ENCODE assay signal across 9 mouse cellular contexts in the genomic region with DNA sequence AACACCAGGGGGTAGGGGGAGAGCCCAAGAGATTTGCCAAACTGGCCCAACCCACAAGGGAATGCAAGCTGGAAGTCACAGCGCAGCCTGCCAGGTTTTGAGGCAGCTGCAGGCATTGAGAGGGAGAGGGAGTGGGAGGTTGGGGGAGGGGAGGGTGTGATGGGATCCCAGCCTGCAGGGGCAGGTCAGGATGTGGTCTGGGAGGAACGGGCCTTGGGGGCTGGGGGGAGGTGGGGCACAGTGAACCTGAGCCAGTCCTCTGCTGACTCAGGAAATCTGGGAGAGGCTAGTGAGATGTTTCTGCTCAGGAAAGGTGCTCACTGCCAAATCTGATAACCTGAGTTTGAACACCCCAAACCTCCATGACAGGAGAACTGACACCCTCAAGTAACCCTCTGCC. TPM values are rescaled to one million over a fixed set of nuclear protein-coding genes. Genes with fewer than 3 reads are reported as not detected.
DNase-seq lines count a peak whose midpoint lies in the region; ATAC-seq and TF ChIP-seq lines count a peak whose summit lies in the region.
"Had no signal": no experiment of that assay in that cellular context is flagged by ENCODE, and none has a peak within 500 bp of the region (broad histone marks: within the 10 kb centered on the region; RNA-seq: fewer than 3 reads in every experiment).

No protein-coding gene starts in this region.

- no peak for TF ChIP-seq CTCF in layer of hippocampus, adult 2 months (conservative IDR thresholded peaks at IDR 0.05)

- 0 out of 2 replicates have a peak, but pooled peaks cover 5% of the 10 kb centered on the region for H3K4me1 ChIP-seq in hindbrain, embryonic 15.5 days (replicated peaks)
- H3K4me1 ChIP-seq in hindbrain, embryonic 12.5 days, result peaks cover 5% of the 10 kb centered on the region

- H3K36me3 ChIP-seq in hindbrain, embryonic 15.5 days, result 0 out of 2 replicates have a peak, but pooled peaks cover 8% of the 10 kb centered on the region
- H3K36me3 ChIP-seq in hindbrain, embryonic 12.5 days, result peaks cover 21% of the 10 kb centered on the region

- H3K4me3 ChIP-seq in hindbrain, embryonic 15.5 days, result no peak overlapping the region
- no peak overlapping the region for H3K4me3 ChIP-seq in hindbrain, embryonic 12.5 days
- no peak overlapping the region for H3K4me3 ChIP-seq in layer of hippocampus, adult 2 months

- intact Hi-C loops in left cerebral cortex, postnatal 25 days (cut with DNase I), result no loop called here

- WGBS in hindbrain, embryonic 15.5 days, result 3% methylated on average over 2 of the region's 2 CpGs
- 3% methylated on average over 2 of the region's 2 CpGs for WGBS in hindbrain, embryonic 12.5 days

- no peak overlapping the region for H3K27ac ChIP-seq in hindbrain, embryonic 15.5 days (replicated peaks)
- H3K27ac ChIP-seq in hindbrain, embryonic 12.5 days, result no peak overlapping the region
- H3K27ac ChIP-seq in layer of hippocampus, adult 2 months, result no peak overlapping the region

- no peak overlapping the region for H3K4me2 ChIP-seq in hindbrain, embryonic 15.5 days
- no peak overlapping the region for H3K4me2 ChIP-seq in hindbrain, embryonic 12.5 days (replicated peaks)

- H3K27me3 ChIP-seq in hindbrain, embryonic 15.5 days, result no peaks in the 10 kb centered on the region
- no peaks in the 10 kb centered on the region for H3K27me3 ChIP-seq in hindbrain, embryonic 12.5 days

- no peak overlapping the region for H3K9ac ChIP-seq in hindbrain, embryonic 15.5 days
- H3K9ac ChIP-seq in hindbrain, embryonic 12.5 days, result no peak overlapping the region

- no peaks in the 10 kb centered on the region for H3K9me3 ChIP-seq in hindbrain, embryonic 15.5 days
- no peaks in the 10 kb centered on the region for H3K9me3 ChIP-seq in hindbrain, embryonic 12.5 days (replicated peaks)

- peak; percentile 50 for DNase-seq in CD4-positive helper T cell, adult 2 months (ENCODE audit: low read depth, low spot score)
- peak; percentile 45 to 62 for DNase-seq in kidney, postnatal 36 days
- DNase-seq in layer of hippocampus, adult 2 months (ENCODE audit: low spot score in 2 of 2), result no peak
- no peak for DNase-seq in ovary, postnatal 14 days (ENCODE audit: low spot score)
- no peak for DNase-seq in left cerebral cortex, postnatal 25 days (ENCODE audit: low spot score in 2 of 2)
- DNase-seq: adrenal gland, postnatal 25 days had no signal

- ATAC-seq in hindbrain, embryonic 15.5 days (ENCODE audit: low FRiP score, low read depth), result peak; percentile 38; the same call in 1 of the 2 replicates
- no peak for ATAC-seq in hindbrain, embryonic 12.5 days (ENCODE audit: low FRiP score)
- ATAC-seq in common myeloid progenitor, adult 5-6 weeks (replicated peaks; ENCODE audit: low read depth, poor library complexity, severe bottlenecking), result peak; percentile 31; the same call in 1 of the 2 replicates

RNA-seq across cellular contexts. Expression of a gene that starts 10.9 kb away (rescaled TPM):
- 27.8 and 31.9 TPM in 2 replicates for polyA plus RNA-seq in hindbrain, embryonic 15.5 days (2015; fragmentation: Nextera tagmentation; extraction: Ambion mirVana)
- polyA plus RNA-seq in hindbrain, embryonic 12.5 days (2016; fragmentation: Nextera tagmentation; extraction: Ambion mirVana), result 41.8 and 44.7 TPM in 2 replicates
- 17.7 and 30.3 TPM in 2 replicates for total RNA-seq in common myeloid progenitor, adult 5-6 weeks (2017)
- 100 to 1,000 TPM in 1 of 2 experiments, 10 to 100 TPM in 1; 99.9 to 108 TPM for total RNA-seq in layer of hippocampus, adult 2 months (2021)
- 100 to 1,000 TPM; 114 to 116 TPM for total RNA-seq in left cerebral cortex, postnatal 25 days (2021)

Comparison
In these comparisons a context has a peak if more than half of its experiments do, and no peak if none do; other contexts are left out.
1. DNase-seq: peak in CD4-positive helper T cell, adult 2 months (single experiment) and kidney, postnatal 36 days (2 of 2); none in layer of hippocampus, adult 2 months (0 of 2), ovary, postnatal 14 days (single experiment) and left cerebral cortex, postnatal 25 days (0 of 2).